Mouse (Mus musculus): ENCODE measurements around the gene Olfr65. TPM values are rescaled to one million over a fixed set of nuclear protein-coding genes. Genes with fewer than 3 reads are reported as not detected.

Gene Olfr65
- total RNA-seq (2021): not detected

DNA sequence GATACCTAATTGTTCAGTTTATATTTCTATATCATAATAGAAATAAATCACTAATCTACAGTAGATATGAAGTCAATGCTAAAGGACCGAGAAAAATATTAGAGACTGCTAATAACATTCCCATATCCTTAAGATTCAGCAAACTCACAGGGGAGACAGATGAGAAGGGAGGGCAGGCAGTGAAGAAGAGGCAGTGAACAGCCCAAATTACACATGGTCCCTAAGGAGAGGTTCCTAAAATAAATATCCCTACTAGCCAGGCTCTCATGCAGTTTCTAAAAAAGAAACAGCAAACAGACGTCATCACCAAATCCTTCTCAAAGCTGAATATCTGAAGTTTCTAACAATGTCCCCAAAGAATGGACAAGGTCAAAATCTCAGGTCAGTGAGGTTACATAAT lies at the start of gene Olfr65:
Gene Olfr65, plus strand, starts transcription at position 301 of the 400 bp plus-strand sequence.
- intact Hi-C loops (cut with DNase I): no loop called here
- DNase-seq: no peak

DNA sequence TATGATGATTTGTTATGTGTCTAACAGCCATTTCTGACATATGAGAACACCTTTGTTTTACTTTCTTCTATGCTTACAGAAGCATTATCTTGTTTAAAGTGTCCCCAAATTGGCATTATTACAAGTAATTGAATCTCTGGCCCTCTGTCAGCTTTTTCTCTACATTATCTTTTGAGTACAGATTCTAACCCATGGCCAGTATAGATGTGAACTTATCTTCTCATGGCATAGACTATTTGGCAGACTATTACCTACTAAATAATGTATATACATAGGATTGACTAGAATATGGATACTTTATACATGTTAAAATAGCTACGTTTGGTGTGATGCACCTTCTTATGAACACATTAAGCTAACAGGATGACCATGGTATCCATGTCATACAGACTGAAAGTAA lies 48.6 kb upstream of the Olfr65 start:
- no peak for DNase-seq
- intact Hi-C loops (cut with DNase I): no loop called here

- DNase-seq: peak in 1 of 2 experiments; percentile 1
- intact Hi-C loops (cut with DNase I): no loop called here
Measured at GRCm38 (mm10) chr7:103859076-103859475, 44.2 kb upstream of the Olfr65 start.

- intact Hi-C loops (cut with DNase I): no loop called here
- peak; percentile 41 to 50 for DNase-seq
Measured at GRCm38 (mm10) chr7:103860855-103861254, 42.4 kb upstream of the Olfr65 start.

DNA sequence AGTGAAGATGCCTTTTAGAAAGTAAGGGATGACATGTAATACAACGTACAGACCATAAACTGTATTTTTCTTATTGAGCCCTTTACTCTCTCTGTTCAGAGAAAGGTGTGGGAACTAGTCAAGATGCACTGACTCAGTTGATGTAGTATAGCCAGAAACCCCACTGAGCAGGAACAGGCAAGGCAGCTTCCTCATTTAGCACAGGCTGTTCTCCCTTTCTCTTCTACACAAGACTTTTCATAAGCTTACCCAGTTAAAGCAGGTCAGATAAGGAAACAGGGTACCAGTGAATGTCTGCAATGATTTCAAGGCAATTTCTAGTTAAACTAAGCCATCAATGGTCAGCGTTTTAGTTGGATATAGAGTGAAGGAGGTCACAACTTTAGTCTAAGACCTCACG lies 41.8 kb upstream of the Olfr65 start:
- intact Hi-C loops (cut with DNase I): no loop called here
- DNase-seq: no peak

- DNase-seq: no peak
- intact Hi-C loops (cut with DNase I): no loop called here
Measured at GRCm38 (mm10) chr7:103865716-103866115, 37.6 kb upstream of the Olfr65 start.

DNA sequence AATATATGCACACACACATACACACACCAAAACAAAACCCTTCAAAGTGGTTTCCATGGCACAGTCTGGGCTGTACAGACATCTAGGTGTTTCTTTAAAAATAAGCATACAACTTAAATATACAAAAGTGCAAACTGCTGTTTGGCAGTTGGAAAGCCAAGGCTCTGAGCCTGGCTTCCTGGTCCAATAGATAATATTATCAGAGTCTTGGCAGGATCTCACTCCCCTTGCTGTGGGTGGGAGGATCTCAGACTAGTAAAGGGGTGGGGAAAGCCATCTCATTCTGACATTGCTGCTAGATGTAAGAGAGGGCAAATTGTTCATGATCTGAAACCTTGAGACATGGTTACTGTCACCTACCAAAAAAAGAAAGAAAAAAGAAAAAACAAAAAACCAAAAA lies 32.6 kb upstream of the Olfr65 start:
- intact Hi-C loops (cut with DNase I): loop anchor here (5.0 kb wide), 2 partner anchors 78 to 1363 kb away; partner anchors contain the start of gene Olfr67

GRCm38 (mm10) chr7:103873064-103873463 lies 30.2 kb upstream of the Olfr65 start:
- intact Hi-C loops (cut with DNase I): loop anchor here (5.0 kb wide), 2 partner anchors 81 to 1366 kb away; partner anchors contain the start of gene Olfr67
- DNase-seq: peak in 1 of 2 experiments; percentile 16

More for the DNA sequence above, 32.6 kb upstream of the Olfr65 start:
- no peak for DNase-seq

DNA sequence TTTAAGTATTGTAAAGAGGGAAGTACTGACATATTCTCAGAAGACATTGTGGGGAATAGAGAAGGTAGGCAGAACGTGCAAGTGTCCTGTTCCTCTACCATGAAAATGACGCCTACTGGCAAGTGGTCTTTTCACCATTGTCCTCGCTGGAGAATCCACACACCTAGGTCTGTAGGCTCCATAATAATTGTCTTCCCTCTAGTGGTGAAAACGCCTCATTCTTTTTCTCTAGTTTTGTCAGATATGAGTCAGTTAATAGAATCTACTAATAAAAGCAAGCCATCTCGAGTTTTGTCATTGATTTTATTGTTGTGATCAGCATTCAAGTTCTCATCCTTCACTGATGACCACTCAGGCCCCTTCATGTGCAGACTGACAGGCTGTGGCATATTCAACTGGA lies 28.8 kb upstream of the Olfr65 start:
- intact Hi-C loops (cut with DNase I): loop anchor here (5.0 kb wide), 2 partner anchors 82 to 1367 kb away; partner anchors contain the start of gene Olfr67
- DNase-seq: no peak

DNA sequence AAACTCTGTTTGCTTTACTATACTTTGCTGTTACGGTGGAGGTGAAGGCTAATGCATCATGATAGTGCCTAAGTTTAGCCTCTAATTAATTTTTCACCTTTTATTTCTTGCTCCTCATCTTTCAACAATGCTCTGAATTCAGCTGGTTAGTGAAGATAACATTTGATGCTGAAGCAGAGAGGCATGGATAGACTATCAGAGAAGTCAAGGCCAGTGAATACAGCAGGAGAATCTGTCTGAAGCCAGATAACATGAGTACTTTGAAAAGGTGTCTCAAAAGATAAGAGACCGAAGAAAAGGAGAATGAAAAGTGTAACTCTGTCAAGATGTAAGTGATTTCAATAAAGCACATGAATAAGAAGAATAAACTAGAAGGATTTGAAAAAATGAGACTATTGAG lies 26.2 kb upstream of the Olfr65 start:
- intact Hi-C loops (cut with DNase I): no loop called here
- DNase-seq: no peak

DNA sequence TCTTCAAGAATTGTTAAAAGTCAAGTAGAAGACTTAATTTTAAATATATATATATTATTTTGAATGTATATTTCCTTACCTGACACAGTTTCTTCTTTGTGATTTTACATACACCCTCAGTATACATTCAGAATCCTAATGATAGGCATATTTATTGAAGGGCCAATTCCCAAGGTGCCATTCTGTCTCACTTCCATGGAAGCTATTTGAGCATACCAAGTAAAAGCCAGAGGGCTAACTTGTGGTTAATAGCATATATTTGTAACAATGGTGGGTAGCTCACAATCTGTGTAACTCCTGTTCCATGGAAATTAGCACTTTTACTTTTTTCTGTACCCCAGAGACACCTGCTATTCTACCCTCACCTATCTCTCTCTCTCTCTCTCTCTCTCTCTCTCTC lies 17.1 kb upstream of the Olfr65 start, which contains the start of gene Olfr66:
Gene Olfr66, minus strand, starts transcription at position 101 of the 400 bp plus-strand sequence.
- intact Hi-C loops (cut with DNase I): no loop called here

GRCm38 (mm10) chr7:103894385-103894784 lies 8.9 kb upstream of the Olfr65 start, which contains the start of gene Olfr64:
TSS of gene Olfr64 (minus strand) at chr7:103894485.
- intact Hi-C loops (cut with DNase I): no loop called here
- no peak for DNase-seq

More for the DNA sequence above, 17.1 kb upstream of the Olfr65 start, which contains the start of gene Olfr66:
- no peak for DNase-seq

DNA sequence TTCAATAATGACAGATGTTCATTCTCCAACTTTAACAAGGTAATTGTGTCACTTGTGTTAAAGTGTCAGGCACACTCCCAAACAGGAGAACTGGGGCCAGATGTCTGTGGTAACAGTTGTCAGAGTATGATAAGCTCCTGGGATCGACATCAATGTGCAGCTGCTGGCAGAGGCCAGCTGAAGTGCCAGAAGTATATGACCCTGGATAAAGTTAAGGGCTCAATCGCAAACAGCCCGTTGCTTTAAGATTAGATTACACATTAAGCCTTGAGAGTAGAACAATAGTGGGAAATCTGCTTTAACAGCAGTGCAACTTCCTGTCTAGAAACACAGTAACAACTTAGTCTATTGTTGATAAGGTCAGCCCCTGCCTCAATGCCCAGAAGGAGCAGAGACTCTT lies 6.8 kb downstream of the Olfr65 start:
- intact Hi-C loops (cut with DNase I): no loop called here
- peak; percentile 3 to 22 for DNase-seq

GRCm38 (mm10) chr7:103912969-103913511 lies 9.8 kb downstream of the Olfr65 start:
- no peak for DNase-seq
- intact Hi-C loops (cut with DNase I): no loop called here

DNA sequence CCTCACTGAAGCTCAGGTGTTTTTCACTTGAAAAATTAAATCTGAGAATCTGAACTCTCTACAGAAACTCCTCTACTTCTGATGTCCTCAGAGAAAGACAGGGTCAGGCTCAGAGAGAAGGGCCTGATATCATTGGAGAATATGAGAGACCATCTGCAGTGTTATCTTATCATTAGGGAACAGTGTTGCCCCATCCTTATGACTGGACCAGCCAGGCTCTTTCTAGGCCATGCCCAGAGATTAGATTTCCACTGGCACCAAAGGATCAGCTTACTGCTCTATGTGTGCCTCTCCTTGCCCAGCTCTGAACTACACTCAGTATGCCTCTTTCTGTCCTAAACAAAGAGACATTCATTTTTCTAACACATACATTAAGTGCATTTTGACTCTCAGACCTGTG lies 12.1 kb downstream of the Olfr65 start:
- no peak for DNase-seq
- intact Hi-C loops (cut with DNase I): no loop called here

GRCm38 (mm10) chr7:103928525-103928924 lies 25.2 kb downstream of the Olfr65 start, which contains the start of gene Olfr631:
TSS of gene Olfr631 (plus strand) at chr7:103928825.
- DNase-seq: no peak
- intact Hi-C loops (cut with DNase I): no loop called here

GRCm38 (mm10) chr7:103934264-103934663 lies 31.0 kb downstream of the Olfr65 start, which contains the start of gene Olfr632:
TSS of gene Olfr632 (plus strand) at chr7:103934347.
- intact Hi-C loops (cut with DNase I): no loop called here
- no peak for DNase-seq

GRCm38 (mm10) chr7:103942730-103943129 lies 39.4 kb downstream of the Olfr65 start:
- intact Hi-C loops (cut with DNase I): loop anchor here (1.0 to 5.0 kb wide), 2 partner anchors 149 to 1435 kb away; no protein-coding TSS in a partner anchor
- peak; percentile 42 to 55 for DNase-seq

GRCm38 (mm10) chr7:103944137-103944536 lies 40.9 kb downstream of the Olfr65 start, which contains the start of gene Olfr633:
TSS of gene Olfr633 (plus strand) at chr7:103944437.
- intact Hi-C loops (cut with DNase I): loop anchor here (5.0 kb wide), 1 partner anchor 1437 kb away; no protein-coding TSS in a partner anchor
- no peak for DNase-seq

Measured in heart, postnatal 10 days (tissue).